In genomic region chr4:125189971-125190370, GRCm38 (mm10) we compare ENCODE assay signal across 27 mouse cellular contexts.
"Had no signal": no experiment of that assay in that cellular context is flagged by ENCODE, and none has a peak within 500 bp of the region (broad histone marks: within the 10 kb centered on the region; RNA-seq: fewer than 3 reads in every experiment).

No protein-coding gene starts in this region.

- H3K27me3 ChIP-seq: hindbrain, embryonic 15.5 days had no signal

- H3K4me1 ChIP-seq: heart, embryonic 13.5 days; heart, embryonic 15.5 days; limb, embryonic 13.5 days; limb, embryonic 15.5 days; liver, embryonic 12.5 days had no signal

- DNase-seq: gastrocnemius, postnatal 14 days; gastrocnemius, postnatal 36 days; heart, adult 11 months; heart, adult 2 months; heart, postnatal 14 days; heart, postnatal 36 days; kidney, adult 11 months; kidney, adult 2 months; kidney, adult 9 months; kidney, postnatal 14 days; kidney, postnatal 36 days; layer of hippocampus, adult 9-11 months; layer of hippocampus, postnatal 36 days; left cerebral cortex, postnatal 4 days had no signal

- H3K4me3 ChIP-seq: heart, adult 2 months; heart, embryonic 13.5 days; heart, embryonic 15.5 days; hindbrain, embryonic 13.5 days; hindbrain, embryonic 15.5 days; kidney, embryonic 15.5 days; limb, embryonic 13.5 days; limb, embryonic 15.5 days; liver, embryonic 12.5 days had no signal

- H3K9ac ChIP-seq: heart, embryonic 13.5 days; heart, embryonic 15.5 days; hindbrain, embryonic 13.5 days; hindbrain, embryonic 15.5 days; kidney, embryonic 15.5 days; limb, embryonic 13.5 days; limb, embryonic 15.5 days; liver, embryonic 12.5 days; liver, embryonic 14.5 days had no signal

- H3K9me3 ChIP-seq: heart, embryonic 13.5 days; heart, embryonic 15.5 days; hindbrain, embryonic 13.5 days; hindbrain, embryonic 15.5 days; kidney, embryonic 15.5 days; limb, embryonic 13.5 days; limb, embryonic 15.5 days; liver, embryonic 12.5 days had no signal

- ATAC-seq: hindbrain, postnatal 0 days; intestine, embryonic 16.5 days; liver, embryonic 12.5 days had no signal

- H3K4me2 ChIP-seq: heart, embryonic 11.5 days; heart, embryonic 13.5 days; heart, embryonic 15.5 days; hindbrain, embryonic 13.5 days; hindbrain, embryonic 15.5 days; kidney, embryonic 15.5 days; limb, embryonic 13.5 days; limb, embryonic 15.5 days; liver, embryonic 12.5 days had no signal

- H3K27ac ChIP-seq: heart, adult 2 months; heart, embryonic 13.5 days; heart, embryonic 15.5 days; hindbrain, embryonic 13.5 days; hindbrain, embryonic 15.5 days; hindbrain, postnatal 0 days; kidney, embryonic 15.5 days; kidney, postnatal 0 days; limb, embryonic 13.5 days; limb, embryonic 15.5 days; liver, embryonic 12.5 days; liver, embryonic 14.5 days had no signal

- H3K36me3 ChIP-seq: heart, embryonic 13.5 days; heart, embryonic 15.5 days; hindbrain, embryonic 13.5 days; hindbrain, embryonic 15.5 days; kidney, embryonic 15.5 days; limb, embryonic 13.5 days; limb, embryonic 15.5 days; liver, embryonic 12.5 days had no signal
